In genomic region chr10:8890511-8890910, GRCm38 (mm10) we compare ENCODE assay signal across 10 mouse cellular contexts.
"Had no signal": no experiment of that assay in that cellular context is flagged by ENCODE, and none has a peak within 500 bp of the region (broad histone marks: within the 10 kb centered on the region; RNA-seq: fewer than 3 reads in every experiment).

No protein-coding gene starts in this region.

- H3K4me1 ChIP-seq: neural tube, embryonic 12.5 days had no signal

- ATAC-seq: hindbrain, embryonic 16.5 days; inflammation-experienced regulatory T-cells, adult 6 months; liver, embryonic 12.5 days; midbrain, embryonic 13.5 days had no signal

- H3K27ac ChIP-seq: left cerebral cortex, adult 2 months; limb, embryonic 15.5 days; liver, embryonic 12.5 days; midbrain, embryonic 13.5 days; neural tube, embryonic 12.5 days had no signal

- H3K4me2 ChIP-seq: limb, embryonic 15.5 days; liver, embryonic 12.5 days; midbrain, embryonic 13.5 days; neural tube, embryonic 12.5 days had no signal

- DNase-seq: kidney, adult 2 months; kidney, postnatal 25 days; right cerebral cortex, postnatal 4 days had no signal

- H3K9ac ChIP-seq: limb, embryonic 15.5 days; liver, embryonic 12.5 days; midbrain, embryonic 13.5 days; neural tube, embryonic 12.5 days had no signal

- H3K9me3 ChIP-seq: limb, embryonic 15.5 days; liver, embryonic 12.5 days; midbrain, embryonic 13.5 days; neural tube, embryonic 12.5 days had no signal

- H3K36me3 ChIP-seq: limb, embryonic 15.5 days; liver, embryonic 12.5 days; midbrain, embryonic 13.5 days; neural tube, embryonic 12.5 days had no signal

- H3K4me3 ChIP-seq: left cerebral cortex, adult 2 months; limb, embryonic 15.5 days; liver, embryonic 12.5 days; midbrain, embryonic 13.5 days; neural tube, embryonic 12.5 days had no signal

- H3K27me3 ChIP-seq: limb, embryonic 15.5 days; neural tube, embryonic 12.5 days had no signal
